Mouse (Mus musculus): Measurements from ENCODE around the gene Pgap3. TPM values are rescaled to one million over a fixed set of nuclear protein-coding genes. Genes with fewer than 3 reads are reported as not detected.

Gene Pgap3
- polyA plus RNA-seq, 1 experiment from 2014 or later: 18.0 TPM

DNA sequence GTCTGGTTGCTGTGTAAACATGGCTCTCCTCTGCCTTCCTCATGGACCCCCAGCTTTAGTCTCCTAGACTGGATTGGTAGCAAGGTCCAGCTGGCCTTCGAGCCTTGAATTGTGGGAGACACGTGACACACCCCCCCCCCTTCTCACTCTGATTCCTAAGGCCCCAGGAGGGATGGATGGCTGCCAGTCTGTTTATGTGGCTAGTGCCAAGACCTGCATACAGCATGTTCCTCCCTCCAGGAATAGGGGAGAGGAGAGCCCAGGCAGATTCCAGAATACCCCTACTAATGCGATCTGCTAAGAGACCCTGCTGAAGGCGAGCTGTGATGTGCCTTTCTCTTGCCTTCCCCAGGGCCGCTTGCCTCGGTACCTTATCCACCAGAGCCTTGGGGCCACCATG lies 20.2 kb downstream of the Pgap3 start:
- no peak overlapping the region for H3K4me2 ChIP-seq (ENCODE audit: low read depth, low read length)
- peaks cover 22% of the 10 kb centered on the region for H3K36me3 ChIP-seq (ENCODE audit: control insufficient read depth, insufficient read depth)
- peak overlapping the region; percentile 79 for H3K27ac ChIP-seq (ENCODE audit: low read length)
- H3K27me3 ChIP-seq (ENCODE audit: control insufficient read depth, insufficient read depth, low read length): no peaks in the 10 kb centered on the region
- H3K9ac ChIP-seq (ENCODE audit: low read length): peak overlapping the region; percentile 28
- no peak overlapping the region for H3K4me3 ChIP-seq (ENCODE audit: low read length)
- ATAC-seq (replicated peaks; ENCODE audit: extremely low read depth, insufficient read depth, low FRiP score): peak; percentile 9; the same call in 1 of the 2 replicates
- 57% methylated on average over 6 of the region's 6 CpGs for WGBS
- H3K4me1 ChIP-seq (ENCODE audit: control insufficient read depth, insufficient read depth, low read length): peaks cover 65% of the 10 kb centered on the region
- H3K9me3 ChIP-seq (replicated peaks; ENCODE audit: control insufficient read depth, low read length): no peaks in the 10 kb centered on the region

GRCm38 (mm10) chr11:98379379-98379778 lies 20.9 kb downstream of the Pgap3 start:
- Histone ChIP-seq H3K27me3 (ENCODE audit: control insufficient read depth, insufficient read depth, low read length) (no peaks in the 10 kb centered on the region), H3K4me1 (ENCODE audit: control insufficient read depth, insufficient read depth, low read length) (peaks cover 68% of the 10 kb centered on the region), H3K9ac (ENCODE audit: low read length) (peak overlapping the region; percentile 28; the same call in 1 of the 2 replicates), H3K4me2 (ENCODE audit: low read depth, low read length) (no peak overlapping the region), H3K36me3 (ENCODE audit: control insufficient read depth, insufficient read depth) (peaks cover 22% of the 10 kb centered on the region), H3K4me3 (ENCODE audit: low read length) (no peak overlapping the region), H3K27ac (ENCODE audit: low read length) (peak overlapping the region; percentile 79), H3K9me3 (replicated peaks; ENCODE audit: control insufficient read depth, low read length) (no peaks in the 10 kb centered on the region)
- no peak for ATAC-seq (replicated peaks; ENCODE audit: extremely low read depth, insufficient read depth, low FRiP score)
- WGBS: 60% methylated on average over 7 of the region's 7 CpGs

GRCm38 (mm10) chr11:98377787-98378186 lies 22.5 kb downstream of the Pgap3 start:
- no peak overlapping the region for H3K4me2 ChIP-seq (ENCODE audit: low read depth, low read length)
- H3K9ac ChIP-seq (ENCODE audit: low read length): peak overlapping the region; percentile 1
- H3K4me3 ChIP-seq (ENCODE audit: low read length): no peak overlapping the region
- peaks cover 73% of the 10 kb centered on the region for H3K4me1 ChIP-seq (ENCODE audit: control insufficient read depth, insufficient read depth, low read length)
- H3K27ac ChIP-seq (ENCODE audit: low read length): peak overlapping the region; percentile 79
- peak; percentile 33; the same call in 1 of the 2 replicates for ATAC-seq (replicated peaks; ENCODE audit: extremely low read depth, insufficient read depth, low FRiP score)
- 44% methylated on average over 11 of the region's 11 CpGs for WGBS
- peaks cover 22% of the 10 kb centered on the region for H3K36me3 ChIP-seq (ENCODE audit: control insufficient read depth, insufficient read depth)
- no peaks in the 10 kb centered on the region for H3K9me3 ChIP-seq (replicated peaks; ENCODE audit: control insufficient read depth, low read length)
- no peaks in the 10 kb centered on the region for H3K27me3 ChIP-seq (ENCODE audit: control insufficient read depth, insufficient read depth, low read length)

DNA sequence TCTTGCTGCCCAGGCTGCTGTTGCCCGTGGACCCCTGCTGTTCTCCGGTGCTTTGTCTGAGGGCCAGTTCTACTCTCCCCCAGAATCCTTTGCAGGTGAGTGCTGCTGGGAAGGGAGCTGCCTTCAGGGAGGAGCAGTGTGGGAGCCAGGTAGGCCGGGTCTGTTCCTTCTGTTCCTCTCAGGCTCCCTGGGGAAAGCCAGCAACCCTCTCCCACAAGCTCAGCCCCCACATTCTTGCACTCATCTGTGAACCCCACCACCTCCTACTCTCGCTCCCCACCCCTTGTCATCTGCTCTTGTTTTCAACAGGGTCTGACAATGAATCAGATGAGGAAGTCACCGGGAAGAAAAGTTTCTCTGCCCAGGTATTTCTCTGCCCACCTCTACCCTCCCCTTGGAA lies 23.5 kb downstream of the Pgap3 start:
- WGBS: 66% methylated on average over 5 of the region's 5 CpGs
- Histone ChIP-seq H3K9me3 (replicated peaks; ENCODE audit: control insufficient read depth, low read length) (no peaks in the 10 kb centered on the region), H3K4me2 (ENCODE audit: low read depth, low read length) (no peak overlapping the region), H3K36me3 (ENCODE audit: control insufficient read depth, insufficient read depth) (peaks cover 22% of the 10 kb centered on the region), H3K4me3 (ENCODE audit: low read length) (no peak overlapping the region), H3K27me3 (ENCODE audit: control insufficient read depth, insufficient read depth, low read length) (no peaks in the 10 kb centered on the region), H3K27ac (ENCODE audit: low read length) (no peak overlapping the region; the same call in 1 of the 2 replicates), H3K4me1 (ENCODE audit: control insufficient read depth, insufficient read depth, low read length) (peaks cover 80% of the 10 kb centered on the region), H3K9ac (ENCODE audit: low read length) (peak overlapping the region; percentile 1; the same call in 1 of the 2 replicates)
- ATAC-seq (replicated peaks; ENCODE audit: extremely low read depth, insufficient read depth, low FRiP score): no peak

GRCm38 (mm10) chr11:98374266-98374665 lies 26.0 kb downstream of the Pgap3 start:
- peak overlapping the region; percentile 50 for H3K9ac ChIP-seq (ENCODE audit: low read length)
- peaks cover 73% of the 10 kb centered on the region for H3K4me1 ChIP-seq (ENCODE audit: control insufficient read depth, insufficient read depth, low read length)
- H3K4me3 ChIP-seq (ENCODE audit: low read length): no peak overlapping the region
- peaks cover 16% of the 10 kb centered on the region for H3K36me3 ChIP-seq (ENCODE audit: control insufficient read depth, insufficient read depth)
- peak; percentile 77 for ATAC-seq (replicated peaks; ENCODE audit: extremely low read depth, insufficient read depth, low FRiP score)
- H3K27ac ChIP-seq (ENCODE audit: low read length): peak overlapping the region; percentile 89
- no peaks in the 10 kb centered on the region for H3K27me3 ChIP-seq (ENCODE audit: control insufficient read depth, insufficient read depth, low read length)
- 35% methylated on average over 8 of the region's 8 CpGs for WGBS
- no peak overlapping the region for H3K4me2 ChIP-seq (ENCODE audit: low read depth, low read length)
- no peaks in the 10 kb centered on the region for H3K9me3 ChIP-seq (replicated peaks; ENCODE audit: control insufficient read depth, low read length)

GRCm38 (mm10) chr11:98373244-98373643 lies 27.0 kb downstream of the Pgap3 start:
- no peak overlapping the region for H3K4me2 ChIP-seq (ENCODE audit: low read depth, low read length)
- ATAC-seq (replicated peaks; ENCODE audit: extremely low read depth, insufficient read depth, low FRiP score): no peak
- no peaks in the 10 kb centered on the region for H3K9me3 ChIP-seq (replicated peaks; ENCODE audit: control insufficient read depth, low read length)
- peaks cover 12% of the 10 kb centered on the region for H3K36me3 ChIP-seq (ENCODE audit: control insufficient read depth, insufficient read depth)
- H3K27ac ChIP-seq (ENCODE audit: low read length): no peak overlapping the region
- no peaks in the 10 kb centered on the region for H3K27me3 ChIP-seq (ENCODE audit: control insufficient read depth, insufficient read depth, low read length)
- no peak overlapping the region for H3K4me3 ChIP-seq (ENCODE audit: low read length)
- H3K9ac ChIP-seq (ENCODE audit: low read length): no peak overlapping the region
- H3K4me1 ChIP-seq (ENCODE audit: control insufficient read depth, insufficient read depth, low read length): peaks cover 65% of the 10 kb centered on the region
- WGBS: 69% methylated on average over 6 of the region's 6 CpGs

DNA sequence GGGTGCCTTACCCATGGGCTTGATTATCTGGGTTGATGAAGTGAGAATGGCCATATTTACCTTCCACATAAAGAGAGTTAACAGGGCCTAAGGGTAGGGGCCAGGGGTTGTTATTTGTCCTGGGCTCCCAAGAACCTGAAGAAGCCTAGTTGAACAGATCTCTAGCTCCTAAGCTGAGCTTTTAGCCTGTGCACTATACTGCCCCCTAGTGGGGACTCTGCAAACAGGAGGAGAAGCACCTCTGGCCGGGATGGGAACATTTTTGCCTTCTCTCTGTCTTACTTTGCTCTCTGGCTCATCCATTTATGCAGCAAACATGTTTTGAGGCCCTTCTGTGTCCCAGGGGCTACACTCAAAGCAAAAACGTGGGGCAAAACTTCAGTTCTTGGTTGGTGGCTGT lies 27.9 kb downstream of the Pgap3 start:
- H3K4me2 ChIP-seq (ENCODE audit: low read depth, low read length): no peak overlapping the region
- no peak for ATAC-seq (replicated peaks; ENCODE audit: extremely low read depth, insufficient read depth, low FRiP score)
- WGBS: 8% methylated on average over 2 of the region's 2 CpGs

DNA sequence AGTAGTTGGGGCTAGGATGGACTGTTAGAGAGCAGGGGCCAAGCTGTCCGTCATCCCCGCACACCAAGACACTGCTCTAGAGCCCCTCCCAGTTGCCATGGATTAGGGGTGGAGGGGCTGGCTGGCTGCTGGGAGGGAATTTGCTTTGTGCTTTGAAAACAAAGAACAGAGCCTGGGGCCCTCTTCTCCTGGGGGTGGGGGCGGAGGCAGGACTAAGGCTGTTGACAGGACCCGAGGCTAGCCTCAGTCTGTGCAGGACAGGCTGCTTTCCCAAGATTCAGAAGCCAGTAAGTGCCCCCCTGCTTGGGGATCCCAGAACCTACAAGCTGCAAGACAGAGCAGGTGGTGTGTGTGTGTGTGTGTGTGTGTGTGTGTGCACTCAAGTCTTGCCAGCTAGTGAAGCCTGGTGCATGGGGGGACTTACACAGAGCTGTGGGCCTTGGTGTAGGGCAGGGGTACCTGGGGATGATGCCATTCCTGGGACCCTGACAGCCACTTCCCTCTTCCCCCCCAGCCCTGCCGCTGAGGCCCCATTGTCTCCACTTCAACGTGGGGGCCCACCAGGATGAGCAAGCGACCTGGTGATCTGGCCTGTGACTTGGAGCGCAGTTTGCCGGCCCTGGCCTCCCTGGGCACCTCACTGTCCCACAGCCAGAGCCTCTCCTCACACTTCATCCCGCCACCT lies 28.6 kb downstream of the Pgap3 start:
- no peak overlapping the region for H3K4me3 ChIP-seq (ENCODE audit: low read length)
- H3K4me2 ChIP-seq (ENCODE audit: low read depth, low read length): no peak overlapping the region
- WGBS: 55% methylated on average over 10 of the region's 10 CpGs
- peaks cover 63% of the 10 kb centered on the region for H3K4me1 ChIP-seq (ENCODE audit: control insufficient read depth, insufficient read depth, low read length)
- H3K27ac ChIP-seq (ENCODE audit: low read length): 0 out of 2 replicates have a peak overlapping the region, but pooled peaks have one; percentile 16
- no peaks in the 10 kb centered on the region for H3K27me3 ChIP-seq (ENCODE audit: control insufficient read depth, insufficient read depth, low read length)
- peaks cover 8% of the 10 kb centered on the region; the same call in 1 of the 2 replicates for H3K36me3 ChIP-seq (ENCODE audit: control insufficient read depth, insufficient read depth)
- H3K9ac ChIP-seq (ENCODE audit: low read length): peak overlapping the region; percentile 24; the same call in 1 of the 2 replicates
- ATAC-seq (replicated peaks; ENCODE audit: extremely low read depth, insufficient read depth, low FRiP score): no peak
- H3K9me3 ChIP-seq (replicated peaks; ENCODE audit: control insufficient read depth, low read length): no peaks in the 10 kb centered on the region

More for the DNA sequence above, 27.9 kb downstream of the Pgap3 start:
- H3K27ac ChIP-seq (ENCODE audit: low read length): no peak overlapping the region
- no peak overlapping the region for H3K4me3 ChIP-seq (ENCODE audit: low read length)
- 0 out of 2 replicates have a peak overlapping the region, but pooled peaks have one; percentile 28 for H3K9ac ChIP-seq (ENCODE audit: low read length)
- H3K36me3 ChIP-seq (ENCODE audit: control insufficient read depth, insufficient read depth): peaks cover 10% of the 10 kb centered on the region; the same call in 1 of the 2 replicates
- H3K27me3 ChIP-seq (ENCODE audit: control insufficient read depth, insufficient read depth, low read length): no peaks in the 10 kb centered on the region
- H3K4me1 ChIP-seq (ENCODE audit: control insufficient read depth, insufficient read depth, low read length): peaks cover 64% of the 10 kb centered on the region
- no peaks in the 10 kb centered on the region for H3K9me3 ChIP-seq (replicated peaks; ENCODE audit: control insufficient read depth, low read length)

GRCm38 (mm10) chr11:98370588-98370987 lies 29.7 kb downstream of the Pgap3 start:
- H3K4me3 ChIP-seq (ENCODE audit: low read length): no peak overlapping the region
- no peak overlapping the region for H3K27ac ChIP-seq (ENCODE audit: low read length)
- H3K9me3 ChIP-seq (replicated peaks; ENCODE audit: control insufficient read depth, low read length): no peaks in the 10 kb centered on the region
- H3K4me1 ChIP-seq (ENCODE audit: control insufficient read depth, insufficient read depth, low read length): peaks cover 67% of the 10 kb centered on the region
- H3K9ac ChIP-seq (ENCODE audit: low read length): no peak overlapping the region
- H3K36me3 ChIP-seq (ENCODE audit: control insufficient read depth, insufficient read depth): peaks cover 1% of the 10 kb centered on the region; the same call in 1 of the 2 replicates
- H3K27me3 ChIP-seq (ENCODE audit: control insufficient read depth, insufficient read depth, low read length): no peaks in the 10 kb centered on the region
- H3K4me2 ChIP-seq (ENCODE audit: low read depth, low read length): no peak overlapping the region
- 86% methylated on average over 2 of the region's 2 CpGs for WGBS
- ATAC-seq (replicated peaks; ENCODE audit: extremely low read depth, insufficient read depth, low FRiP score): no peak
